Mouse (Mus musculus): Measurements from ENCODE around the gene Sufu.

- TF ChIP-seq EP300 (optimal IDR thresholded peaks at IDR 0.05) (no peak), CTCF (IDR thresholded peaks at IDR 0.05; ENCODE audit: low read depth) (no peak)
These were observed 82.8 kb downstream of the Sufu start for GRCm38 (mm10) chr19:46479306-46480075.
